Mouse (Mus musculus) limb, embryonic 11.5 days (tissue): ENCODE results near the gene Natd1. TPM values are rescaled to one million over a fixed set of nuclear protein-coding genes. Genes with fewer than 3 reads are reported as not detected.

Experiments used
- ATAC-seq: fragments of 200-750 bp; cut with Nextera tagmentation; 2 replicates; pipeline ENCODE4 v1.8.0; 2017; ENCODE audit warnings: low read depth; ENCODE audit not compliant: insufficient number of reproducible peaks, low FRiP score, low TSS enrichment
- DNase-seq: peaks from one replicate; pipeline ENCODE4 v3.0.0-alpha.2; 2015; ENCODE audit warnings: low spot score
- H3K27ac ChIP-seq: fragments of 300-500 bp; sonication (generic); replicated peaks from 2 replicates; pipeline ENCODE4 v1.5.1; 2014; ENCODE audit warnings: low read depth, mild to moderate bottlenecking, low read length
- H3K27me3 ChIP-seq: fragments of 300-500 bp; sonication (generic); 2 replicates; pipeline ENCODE4 v1.6.1; 2014; ENCODE audit warnings: mild to moderate bottlenecking, low read length, mixed read lengths; ENCODE audit not compliant: control insufficient read depth, insufficient read depth
- H3K36me3 ChIP-seq: fragments of 300-500 bp; sonication (generic); 2 replicates; pipeline ENCODE4 v1.6.1; 2014; ENCODE audit warnings: mild to moderate bottlenecking, low read length, moderate library complexity, mixed read lengths; ENCODE audit not compliant: control insufficient read depth, insufficient read depth
- H3K4me1 ChIP-seq: fragments of 300-500 bp; sonication (generic); 2 replicates; pipeline ENCODE4 v1.6.1; 2014; ENCODE audit warnings: low read length, mixed read lengths; ENCODE audit not compliant: control insufficient read depth, insufficient read depth
- H3K4me2 ChIP-seq: fragments of 300-500 bp; sonication (generic); 2 replicates; pipeline ENCODE4 v1.6.1; 2014; ENCODE audit warnings: low read depth, mild to moderate bottlenecking, moderate library complexity; ENCODE audit not compliant: severe bottlenecking
- H3K4me3 ChIP-seq: fragments of 300-500 bp; sonication (generic); 2 replicates; pipeline ENCODE4 v1.5.1; 2014; ENCODE audit warnings: low read depth, low read length
- H3K9ac ChIP-seq: fragments of 300-500 bp; sonication (generic); 2 replicates; pipeline ENCODE4 v1.6.1; 2014; ENCODE audit warnings: mild to moderate bottlenecking, low read length
- H3K9me3 ChIP-seq: fragments of 300-500 bp; sonication (generic); 2 replicates; pipeline ENCODE4 v1.6.1; 2016; ENCODE audit warnings: low read length; ENCODE audit not compliant: control insufficient read depth
- WGBS: fragments of 180-500 bp; shearing (Covaris S2); extraction: QIAGEN DNeasy Blood & Tissue Kit; methylation state at CpG from one replicate; pipeline ENCODE4 v1.1.7; 2014; 5-methylcytosine and 5-hydroxymethylcytosine counted together
- polyA plus RNA-seq: library from polyadenylated mRNA; unstranded; fragments of >200 nt; fragmentation: Nextera tagmentation; extraction: Ambion mirVana; gene quantifications from 2 replicates; pipeline ENCODE4 v1.2.1, GENCODE M21; 2014

Gene Natd1
- polyA plus RNA-seq, 1 experiment from 2014 or later = 18.3 TPM

DNA sequence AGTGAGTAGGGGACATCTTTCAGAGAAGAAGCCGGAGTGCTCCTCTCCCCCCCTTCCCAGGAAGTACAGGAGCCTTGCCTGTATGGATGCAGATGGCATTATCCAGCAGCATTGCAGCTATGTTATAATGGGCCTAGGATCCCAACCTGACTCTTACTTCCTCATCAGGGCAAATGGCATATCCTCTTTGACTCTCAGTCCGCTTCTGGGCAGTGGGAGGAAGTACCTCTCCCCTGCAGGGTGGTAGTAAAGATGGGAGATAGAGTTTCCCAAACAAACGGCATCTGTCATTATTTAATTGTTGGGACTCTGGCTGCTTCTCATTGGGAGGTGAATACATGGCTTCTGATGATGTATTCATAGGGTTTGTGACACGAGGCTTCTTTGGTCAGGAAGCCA lies 21.4 kb upstream of the Natd1 start:
- Histone ChIP-seq H3K27ac (no peak overlapping the region), H3K4me2 (no peak overlapping the region), H3K4me3 (no peak overlapping the region), H3K27me3 (no peaks in the 10 kb centered on the region), H3K4me1 (peaks cover 15% of the 10 kb centered on the region; the same call in 1 of the 2 replicates), H3K9ac (no peak overlapping the region), H3K9me3 (no peaks in the 10 kb centered on the region), H3K36me3 (0 out of 2 replicates have a peak, but pooled peaks cover 2% of the 10 kb centered on the region)
- WGBS = 75% methylated on average over 4 of the region's 4 CpGs
- ATAC-seq = no peak
- no peak for DNase-seq

DNA sequence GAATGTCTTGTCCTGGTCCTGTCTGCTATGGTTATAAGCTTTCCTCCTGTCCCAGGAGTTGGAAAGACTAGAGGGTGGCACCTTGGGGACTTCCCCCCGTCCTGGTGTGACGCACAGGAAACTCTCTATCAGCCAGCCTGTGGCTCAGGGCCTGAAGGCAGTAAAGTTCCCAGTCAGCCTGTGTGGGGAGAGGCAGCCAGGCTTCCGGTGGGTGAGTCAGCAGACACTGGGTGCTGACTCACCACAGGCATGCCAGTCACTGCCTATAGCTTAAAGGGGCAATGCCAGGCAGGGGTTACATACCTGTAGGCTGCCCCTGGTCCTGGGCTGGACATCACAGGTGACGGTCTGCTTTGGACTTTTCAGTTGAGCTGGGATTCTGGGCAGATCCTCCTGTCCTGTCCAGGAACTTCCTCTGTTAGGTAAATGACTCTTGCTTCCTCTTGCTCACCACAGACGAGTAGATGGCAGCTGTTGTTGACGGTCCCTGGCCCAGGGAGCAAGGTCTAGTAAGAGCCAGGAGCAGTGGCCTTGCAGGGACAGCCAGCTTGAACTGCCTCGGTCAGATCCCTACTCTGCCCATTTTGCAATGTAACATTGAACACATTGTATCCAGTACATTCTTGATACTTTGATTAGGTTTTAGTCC lies 20.9 kb upstream of the Natd1 start:
- Histone ChIP-seq H3K9ac (no peak overlapping the region), H3K27me3 (no peaks in the 10 kb centered on the region), H3K4me2 (no peak overlapping the region), H3K36me3 (no peaks in the 10 kb centered on the region), H3K4me3 (no peak overlapping the region), H3K27ac (0 out of 2 replicates have a peak overlapping the region, but pooled peaks have one; percentile 39), H3K9me3 (no peaks in the 10 kb centered on the region), H3K4me1 (peaks cover 17% of the 10 kb centered on the region; the same call in 1 of the 2 replicates)
- 76% methylated on average over 7 of the region's 7 CpGs for WGBS
- DNase-seq = no peak
- ATAC-seq = no peak

DNA sequence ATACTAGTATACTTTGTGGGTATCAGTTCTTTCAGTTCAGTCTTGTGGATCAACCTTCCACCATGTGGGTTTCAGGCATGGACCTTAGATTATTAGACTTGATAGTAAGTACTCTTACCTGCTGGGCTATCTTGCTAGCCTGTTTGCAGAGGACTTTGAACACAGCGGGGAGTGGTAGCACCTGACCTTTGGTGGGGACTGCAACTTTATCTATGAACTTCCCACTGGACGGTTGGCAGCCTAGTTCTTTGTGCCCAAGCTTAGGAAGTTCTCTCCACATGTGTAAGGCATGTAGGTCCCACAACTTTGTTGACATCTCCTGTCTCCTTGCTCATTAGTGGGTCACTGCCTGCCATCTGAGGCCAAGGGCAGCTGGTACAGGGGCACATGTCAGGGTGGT lies 20.2 kb upstream of the Natd1 start:
- ATAC-seq = no peak
- Histone ChIP-seq H3K4me3 (no peak overlapping the region), H3K27ac (no peak overlapping the region), H3K9ac (no peak overlapping the region), H3K9me3 (no peaks in the 10 kb centered on the region), H3K4me2 (no peak overlapping the region), H3K4me1 (peaks cover 17% of the 10 kb centered on the region; the same call in 1 of the 2 replicates), H3K36me3 (no peaks in the 10 kb centered on the region), H3K27me3 (no peaks in the 10 kb centered on the region)
- 84% methylated on average over 2 of the region's 2 CpGs for WGBS
- no peak for DNase-seq

DNA sequence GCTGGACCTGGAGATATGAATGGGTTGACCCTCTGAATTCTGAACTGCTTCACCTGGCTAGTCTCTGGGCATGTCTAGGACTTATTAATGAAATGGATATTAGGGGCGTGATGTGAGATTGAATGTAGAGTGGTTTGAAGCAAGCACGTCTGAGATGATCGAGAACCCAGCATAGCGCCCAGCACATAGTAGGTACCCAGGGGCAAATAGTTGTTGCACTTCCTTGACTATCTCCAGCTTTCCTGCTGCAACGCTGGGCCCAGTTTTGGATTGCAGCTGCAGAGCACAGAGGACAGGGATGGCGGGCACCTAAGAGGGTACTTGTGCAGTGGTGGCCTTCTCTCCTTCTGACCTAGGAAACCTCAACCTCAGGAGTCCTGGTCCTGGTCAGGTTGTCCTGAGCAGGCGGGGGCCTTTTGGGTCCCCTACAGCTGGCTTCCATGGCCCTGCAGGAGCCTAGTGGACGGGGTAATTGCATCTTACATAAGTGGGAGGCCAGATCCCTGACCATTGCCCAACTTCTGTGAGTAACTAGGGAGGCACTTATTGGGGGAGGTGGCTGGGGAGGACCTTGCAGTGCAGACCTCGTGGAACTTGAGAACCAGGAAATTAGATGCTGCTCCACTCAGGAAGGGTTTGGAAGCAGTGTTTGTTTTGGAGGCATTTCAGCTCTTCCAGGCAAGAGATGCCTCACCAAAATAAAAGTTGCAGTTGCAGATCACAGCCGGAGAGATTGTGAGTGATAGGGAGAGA lies 18.8 kb upstream of the Natd1 start:
- H3K9ac ChIP-seq = no peak overlapping the region; the same call in 1 of the 2 replicates
- no peaks in the 10 kb centered on the region for H3K27me3 ChIP-seq
- H3K4me1 ChIP-seq = peaks cover 17% of the 10 kb centered on the region; the same call in 1 of the 2 replicates
- no peak overlapping the region for H3K27ac ChIP-seq
- H3K4me3 ChIP-seq = peak overlapping the region; percentile 67
- no peaks in the 10 kb centered on the region for H3K9me3 ChIP-seq
- peak overlapping the region; percentile 76 for H3K4me2 ChIP-seq
- DNase-seq (no peak), ATAC-seq (no peak)
- WGBS = 81% methylated on average over 10 of the region's 10 CpGs
- no peaks in the 10 kb centered on the region for H3K36me3 ChIP-seq

DNA sequence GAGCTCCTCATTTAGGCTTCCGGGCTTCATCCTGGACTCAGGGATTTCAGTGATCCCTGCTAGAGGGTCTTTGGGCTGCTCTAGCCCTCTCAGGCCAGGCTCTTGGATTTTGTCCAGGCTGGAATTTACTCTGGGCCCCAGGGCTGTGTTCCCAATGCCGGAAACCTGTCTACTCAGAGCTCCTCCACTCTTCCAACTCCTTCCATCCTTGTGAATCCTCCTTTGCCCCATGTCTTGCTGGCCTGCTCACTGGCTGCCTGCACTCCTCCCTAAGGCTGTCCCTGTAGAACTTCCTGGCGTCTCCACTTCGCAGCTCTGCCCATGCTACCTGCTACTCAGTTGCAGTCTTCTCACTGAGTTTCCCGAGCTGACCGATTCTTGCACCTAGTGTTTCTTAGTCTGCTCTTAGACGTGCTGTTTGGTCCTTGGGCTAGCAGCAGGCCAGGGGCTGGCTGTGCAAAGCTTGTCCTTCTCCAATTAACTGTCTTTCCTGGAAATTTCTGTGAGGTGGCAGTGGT lies 18.0 kb upstream of the Natd1 start:
- H3K27ac ChIP-seq = no peak overlapping the region
- H3K4me2 ChIP-seq = peak overlapping the region; percentile 76
- H3K4me3 ChIP-seq = peak overlapping the region; percentile 67
- no peaks in the 10 kb centered on the region for H3K27me3 ChIP-seq
- H3K4me1 ChIP-seq = peaks cover 18% of the 10 kb centered on the region
- no peaks in the 10 kb centered on the region for H3K36me3 ChIP-seq
- peak; percentile 25 for DNase-seq
- H3K9ac ChIP-seq = peak overlapping the region; percentile 75
- 8% methylated on average over 7 of the region's 7 CpGs for whole genome bisulfite sequencing
- no peaks in the 10 kb centered on the region for H3K9me3 ChIP-seq
- ATAC-seq = no peak

DNA sequence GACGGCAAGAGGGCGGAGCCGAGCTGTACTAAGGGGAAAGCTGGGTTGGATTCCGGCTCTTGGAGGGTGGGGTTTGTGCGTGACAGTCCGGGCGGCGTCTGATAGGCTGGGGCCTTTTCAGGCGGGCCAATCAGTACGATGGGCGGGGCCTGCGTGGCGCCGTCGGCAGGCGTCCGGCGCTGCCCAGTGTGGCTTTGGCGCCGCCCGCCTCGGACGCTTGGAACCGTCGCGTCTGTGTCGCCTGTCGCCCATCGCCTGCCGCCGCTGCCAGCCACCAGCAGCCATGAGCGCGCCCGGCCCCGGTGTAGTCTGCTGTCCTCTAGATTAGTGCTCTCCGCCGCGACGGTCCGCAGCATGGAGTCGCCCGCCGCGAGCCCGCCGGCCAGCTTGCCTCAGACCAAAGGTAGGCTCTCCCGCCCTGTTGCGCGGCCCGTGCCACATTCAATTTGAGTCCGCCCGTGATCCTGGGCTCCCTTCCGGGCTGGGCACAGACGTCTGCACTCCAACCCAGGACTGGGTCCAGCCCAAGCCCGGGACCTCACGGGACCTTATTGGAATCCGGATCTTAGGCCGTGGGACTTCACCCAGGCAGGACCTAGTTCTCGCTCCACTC lies 17.4 kb upstream of the Natd1 start, which contains the start of gene Map2k3:
Gene Map2k3 (plus strand): TSS at position 165 of the 613 bp plus-strand sequence.
- H3K4me1 ChIP-seq = peaks cover 19% of the 10 kb centered on the region
- H3K9me3 ChIP-seq = no peaks in the 10 kb centered on the region
- whole genome bisulfite sequencing = under 1% methylated on average over 59 of the region's 59 CpGs

DNA sequence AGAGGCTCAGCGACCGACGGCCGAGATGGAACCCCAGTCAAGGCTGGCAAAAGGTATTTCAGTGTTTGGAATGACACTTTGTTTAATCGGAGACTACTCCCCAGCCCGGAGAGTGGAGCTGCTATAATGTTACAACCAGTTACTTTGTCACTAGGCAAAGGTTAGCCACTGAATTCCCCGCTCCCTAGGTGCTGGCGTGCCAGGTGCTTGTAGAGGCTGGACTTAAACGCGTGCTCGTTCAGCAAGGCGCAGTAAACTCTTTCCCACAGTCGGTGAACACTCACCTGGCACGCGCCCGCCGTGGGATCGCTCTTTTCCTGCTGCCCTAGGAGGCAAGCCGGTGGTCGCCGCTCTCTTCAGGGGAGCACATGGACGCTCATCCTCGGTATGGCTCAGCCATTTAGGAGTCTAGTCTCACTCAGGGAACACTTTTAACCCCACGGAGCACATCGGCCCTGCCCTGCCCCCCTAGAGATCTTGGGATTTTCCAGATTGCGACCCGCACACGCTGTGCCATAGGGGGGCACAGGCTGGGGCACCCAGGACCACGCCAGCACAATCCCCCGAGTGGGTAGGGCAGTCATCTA lies 16.8 kb upstream of the Natd1 start:
- DNase-seq (no peak), ATAC-seq (no peak)
- Histone ChIP-seq H3K27ac (no peak overlapping the region), H3K4me2 (peak overlapping the region; percentile 76), H3K36me3 (no peaks in the 10 kb centered on the region), H3K4me3 (peak overlapping the region; percentile 67), H3K27me3 (no peaks in the 10 kb centered on the region), H3K9me3 (no peaks in the 10 kb centered on the region), H3K9ac (peak overlapping the region; percentile 75; the same call in 1 of the 2 replicates), H3K4me1 (peaks cover 19% of the 10 kb centered on the region)
- 2% methylated on average over 30 of the region's 30 CpGs for WGBS

More for the DNA sequence above, 17.4 kb upstream of the Natd1 start, which contains the start of gene Map2k3:
- Histone ChIP-seq H3K4me3 (peak within 1 kb of the TSS; percentile 67), H3K27ac (no peak within 1 kb of the TSS), H3K4me2 (peak within 1 kb of the TSS; percentile 76), H3K36me3 (no peaks in the 10 kb centered on the region), H3K9ac (peak within 1 kb of the TSS; percentile 75), H3K27me3 (no peaks in the 10 kb centered on the region)
- ATAC-seq (peak; percentile 92), DNase-seq (peak; percentile 94)
